Mouse (Mus musculus) heart, embryonic 10.5 days (tissue): Measurements from ENCODE around the gene Gm13691. TPM values are rescaled to one million over a fixed set of nuclear protein-coding genes. Genes with fewer than 3 reads are reported as not detected.
"Not testable (repeated sequence)": the region's sequence is repeated elsewhere in the genome, so short reads cannot be mapped to it uniquely, and the experiment has no call there.

Source experiments
- DNase-seq: peaks from one replicate; pipeline ENCODE4 v3.0.0-alpha.2; 2017; ENCODE audit warnings: low spot score
- H3K27ac ChIP-seq: fragments of 300-500 bp; sonication (generic); 2 replicates; pipeline ENCODE4 v1.5.1; 2016; ENCODE audit warnings: mild to moderate bottlenecking
- H3K27me3 ChIP-seq: fragments of 300-500 bp; sonication (generic); 2 replicates; pipeline ENCODE4 v1.6.1; 2016; ENCODE audit warnings: mild to moderate bottlenecking; ENCODE audit not compliant: poor library complexity, insufficient read depth, severe bottlenecking
- H3K36me3 ChIP-seq: fragments of 300-500 bp; sonication (generic); 2 replicates; pipeline ENCODE4 v1.6.1; 2016; ENCODE audit warnings: mild to moderate bottlenecking, moderate library complexity
- H3K4me1 ChIP-seq: fragments of 300-500 bp; sonication (generic); 2 replicates; pipeline ENCODE4 v1.6.1; 2016; ENCODE audit warnings: mild to moderate bottlenecking
- H3K4me3 ChIP-seq: fragments of 300-500 bp; sonication (generic); 2 replicates; pipeline ENCODE4 v1.5.1; 2016; ENCODE audit warnings: mild to moderate bottlenecking, moderate library complexity
- H3K9me3 ChIP-seq: fragments of 300-500 bp; sonication (generic); 2 replicates; pipeline ENCODE4 v1.6.1; 2016; ENCODE audit warnings: mild to moderate bottlenecking, moderate library complexity
- WGBS: fragments of 180-500 bp; shearing (Covaris S2); methylation state at CpG from one replicate; pipeline ENCODE4 v1.1.7; 2016; 5-methylcytosine and 5-hydroxymethylcytosine counted together
- polyA plus RNA-seq: library from polyadenylated mRNA; unstranded; fragments of >200 nt; fragmentation: Nextera tagmentation; extraction: Ambion mirVana; gene quantifications from 2 replicates; pipeline ENCODE4 v1.2.1, GENCODE M21; 2016

Gm13691 gene
- not detected in 2 replicates for polyA plus RNA-seq

DNA sequence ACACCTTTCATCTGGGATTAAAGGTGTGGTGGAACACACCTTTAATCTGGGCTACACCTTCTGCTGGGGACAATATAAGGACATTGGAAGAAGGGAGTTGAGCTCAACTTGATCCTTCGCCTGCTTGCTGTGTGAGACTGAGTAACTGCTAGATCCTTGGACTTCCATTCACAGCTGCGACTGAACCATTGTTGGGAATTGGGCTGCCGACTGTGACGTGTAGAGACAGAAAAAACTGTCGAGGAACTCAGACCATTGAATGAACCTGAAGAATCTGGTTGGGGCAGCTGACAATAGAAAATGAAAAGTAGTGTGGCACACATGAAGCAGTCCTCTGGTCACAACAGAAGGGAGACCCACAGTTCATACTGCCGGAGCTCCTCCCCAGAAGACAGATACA lies at the start of gene Gm13691:
Gene Gm13691, plus strand, starts transcription at position 301 of the 400 bp plus-strand sequence.
- H3K27me3 ChIP-seq, H3K4me1 ChIP-seq, H3K27ac ChIP-seq, H3K36me3 ChIP-seq, H3K4me3 ChIP-seq, H3K9me3 ChIP-seq, DNase-seq: not testable (repeated sequence)
- no CpG with 5 or more reads among the region's 6 CpGs for WGBS

DNA sequence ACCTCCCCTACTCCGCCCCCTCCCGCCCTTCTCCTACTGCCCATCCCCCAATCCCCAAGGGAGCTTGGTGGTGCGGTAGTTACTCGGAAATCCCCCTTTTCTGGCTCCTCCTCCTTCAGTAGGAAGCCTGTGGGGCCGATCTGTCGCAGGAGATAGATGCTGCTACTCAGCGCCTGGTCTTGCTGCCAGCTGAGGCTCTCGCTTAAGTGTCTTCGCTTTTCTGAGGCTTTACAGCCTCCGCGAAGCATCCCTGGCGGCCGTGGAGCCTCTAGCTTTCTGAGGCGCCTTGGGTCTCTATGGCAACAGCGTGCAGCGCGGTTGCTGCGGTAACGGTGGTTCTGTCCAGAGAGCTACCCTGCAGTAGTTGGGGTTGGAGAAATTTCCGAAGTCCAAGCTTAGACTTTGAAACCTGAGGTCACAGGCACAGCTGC lies 49.4 kb upstream of the Gm13691 start, which contains the start of gene Zswim2:
Gene Zswim2, minus strand, starts transcription at position 298 of the 431 bp plus-strand sequence.
- Histone ChIP-seq H3K27me3 (no peaks in the 10 kb centered on the region), H3K27ac (no peak within 1 kb of the TSS), H3K4me3 (peak within 1 kb of the TSS; percentile 52), H3K9me3 (no peaks in the 10 kb centered on the region), H3K36me3 (no peaks in the 10 kb centered on the region), H3K4me1 (peaks cover 4% of the 10 kb centered on the region)
- DNase-seq: peak; percentile 81
- 2% methylated on average over 20 of the region's 20 CpGs for WGBS

DNA sequence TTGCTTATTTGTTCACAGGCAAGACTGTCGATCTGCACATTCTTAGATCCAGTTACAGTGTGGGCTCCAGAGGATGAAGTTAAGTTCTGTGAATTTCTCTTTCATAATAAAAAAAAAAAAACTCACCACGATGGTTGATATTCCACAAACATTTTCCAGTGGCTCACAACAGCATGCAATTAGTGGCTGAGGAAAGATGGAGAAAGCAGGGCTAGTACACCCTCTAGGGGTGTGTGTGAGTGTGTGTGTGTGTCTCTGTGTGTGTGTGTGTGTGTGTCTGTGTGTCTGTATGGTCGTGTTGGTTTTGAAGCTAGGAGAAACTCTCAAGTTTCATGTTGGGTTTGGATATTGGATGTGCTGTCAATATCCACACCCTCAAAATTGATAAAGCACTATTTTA lies 49.0 kb upstream of the Gm13691 start:
- Histone ChIP-seq H3K4me3 (peak overlapping the region; percentile 52), H3K27me3 (no peaks in the 10 kb centered on the region)
- WGBS: 53% methylated on average over 3 of the region's 3 CpGs

DNA sequence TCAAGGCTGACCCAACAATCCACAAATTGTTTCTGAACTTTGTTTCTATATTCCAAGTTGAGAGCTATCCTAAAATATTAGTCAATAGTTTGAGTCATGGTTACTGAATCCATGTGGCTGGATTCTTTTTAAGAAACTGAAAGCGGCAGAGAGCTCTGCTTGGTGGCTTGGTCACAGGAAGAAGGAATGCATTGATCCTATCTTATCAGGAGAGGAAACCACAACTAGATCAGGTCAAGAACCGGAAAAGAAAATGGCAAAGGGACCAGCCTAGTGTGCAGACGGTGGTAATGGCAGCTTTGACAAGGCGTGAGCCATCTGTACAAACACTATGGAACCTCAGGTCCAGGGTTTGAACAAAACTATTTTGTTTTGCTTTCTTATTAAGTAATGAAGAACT lies 48.6 kb upstream of the Gm13691 start:
- 38% methylated on average over 4 of the region's 4 CpGs for WGBS
- DNase-seq: no peak
- Histone ChIP-seq H3K36me3 (no peaks in the 10 kb centered on the region), H3K4me1 (peaks cover 4% of the 10 kb centered on the region), H3K27ac (no peak overlapping the region), H3K9me3 (no peaks in the 10 kb centered on the region), H3K4me3 (no peak overlapping the region), H3K27me3 (no peaks in the 10 kb centered on the region)

More for the DNA sequence above, 49.0 kb upstream of the Gm13691 start:
- H3K36me3 ChIP-seq: no peaks in the 10 kb centered on the region
- H3K4me1 ChIP-seq: peaks cover 4% of the 10 kb centered on the region
- no peak overlapping the region for H3K27ac ChIP-seq
- H3K9me3 ChIP-seq: no peaks in the 10 kb centered on the region
- no peak for DNase-seq

DNA sequence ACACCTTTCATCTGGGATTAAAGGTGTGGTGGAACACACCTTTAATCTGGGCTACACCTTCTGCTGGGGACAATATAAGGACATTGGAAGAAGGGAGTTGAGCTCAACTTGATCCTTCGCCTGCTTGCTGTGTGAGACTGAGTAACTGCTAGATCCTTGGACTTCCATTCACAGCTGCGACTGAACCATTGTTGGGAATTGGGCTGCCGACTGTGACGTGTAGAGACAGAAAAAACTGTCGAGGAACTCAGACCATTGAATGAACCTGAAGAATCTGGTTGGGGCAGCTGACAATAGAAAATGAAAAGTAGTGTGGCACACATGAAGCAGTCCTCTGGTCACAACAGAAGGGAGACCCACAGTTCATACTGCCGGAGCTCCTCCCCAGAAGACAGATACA lies 35.0 kb upstream of the Gm13691 start, which contains the start of gene Gm13698:
Gene Gm13698, plus strand, starts transcription at position 301 of the 400 bp plus-strand sequence.
- H3K4me1 ChIP-seq, H3K36me3 ChIP-seq, DNase-seq, H3K4me3 ChIP-seq, H3K27ac ChIP-seq, H3K9me3 ChIP-seq, H3K27me3 ChIP-seq: not testable (repeated sequence)
- WGBS: no CpG with 5 or more reads among the region's 6 CpGs

DNA sequence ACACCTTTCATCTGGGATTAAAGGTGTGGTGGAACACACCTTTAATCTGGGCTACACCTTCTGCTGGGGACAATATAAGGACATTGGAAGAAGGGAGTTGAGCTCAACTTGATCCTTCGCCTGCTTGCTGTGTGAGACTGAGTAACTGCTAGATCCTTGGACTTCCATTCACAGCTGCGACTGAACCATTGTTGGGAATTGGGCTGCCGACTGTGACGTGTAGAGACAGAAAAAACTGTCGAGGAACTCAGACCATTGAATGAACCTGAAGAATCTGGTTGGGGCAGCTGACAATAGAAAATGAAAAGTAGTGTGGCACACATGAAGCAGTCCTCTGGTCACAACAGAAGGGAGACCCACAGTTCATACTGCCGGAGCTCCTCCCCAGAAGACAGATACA lies 29.1 kb upstream of the Gm13691 start, which contains the start of gene Gm13693:
Gene Gm13693, plus strand, starts transcription at position 301 of the 400 bp plus-strand sequence.
- H3K4me1 ChIP-seq, H3K36me3 ChIP-seq, H3K4me3 ChIP-seq, H3K9me3 ChIP-seq, DNase-seq, H3K27ac ChIP-seq, H3K27me3 ChIP-seq: not testable (repeated sequence)
- WGBS: no CpG with 5 or more reads among the region's 6 CpGs

DNA sequence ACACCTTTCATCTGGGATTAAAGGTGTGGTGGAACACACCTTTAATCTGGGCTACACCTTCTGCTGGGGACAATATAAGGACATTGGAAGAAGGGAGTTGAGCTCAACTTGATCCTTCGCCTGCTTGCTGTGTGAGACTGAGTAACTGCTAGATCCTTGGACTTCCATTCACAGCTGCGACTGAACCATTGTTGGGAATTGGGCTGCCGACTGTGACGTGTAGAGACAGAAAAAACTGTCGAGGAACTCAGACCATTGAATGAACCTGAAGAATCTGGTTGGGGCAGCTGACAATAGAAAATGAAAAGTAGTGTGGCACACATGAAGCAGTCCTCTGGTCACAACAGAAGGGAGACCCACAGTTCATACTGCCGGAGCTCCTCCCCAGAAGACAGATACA lies 23.3 kb upstream of the Gm13691 start, which contains the start of gene Gm13695:
Gene Gm13695, plus strand, starts transcription at position 301 of the 400 bp plus-strand sequence.
- H3K27me3 ChIP-seq, H3K4me3 ChIP-seq: not testable (repeated sequence)

DNA sequence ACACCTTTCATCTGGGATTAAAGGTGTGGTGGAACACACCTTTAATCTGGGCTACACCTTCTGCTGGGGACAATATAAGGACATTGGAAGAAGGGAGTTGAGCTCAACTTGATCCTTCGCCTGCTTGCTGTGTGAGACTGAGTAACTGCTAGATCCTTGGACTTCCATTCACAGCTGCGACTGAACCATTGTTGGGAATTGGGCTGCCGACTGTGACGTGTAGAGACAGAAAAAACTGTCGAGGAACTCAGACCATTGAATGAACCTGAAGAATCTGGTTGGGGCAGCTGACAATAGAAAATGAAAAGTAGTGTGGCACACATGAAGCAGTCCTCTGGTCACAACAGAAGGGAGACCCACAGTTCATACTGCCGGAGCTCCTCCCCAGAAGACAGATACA lies 17.5 kb upstream of the Gm13691 start, which contains the start of gene Gm13696:
Gene Gm13696, plus strand, starts transcription at position 301 of the 400 bp plus-strand sequence.
- not testable (repeated sequence) for H3K27me3 ChIP-seq, H3K36me3 ChIP-seq, DNase-seq, H3K4me1 ChIP-seq, H3K9me3 ChIP-seq, H3K27ac ChIP-seq, H3K4me3 ChIP-seq
- no CpG with 5 or more reads among the region's 6 CpGs for WGBS

More for the DNA sequence above, 23.3 kb upstream of the Gm13691 start, which contains the start of gene Gm13695:
- not testable (repeated sequence) for H3K4me1 ChIP-seq, H3K27ac ChIP-seq, DNase-seq, H3K36me3 ChIP-seq, H3K9me3 ChIP-seq
- no CpG with 5 or more reads among the region's 6 CpGs for WGBS

DNA sequence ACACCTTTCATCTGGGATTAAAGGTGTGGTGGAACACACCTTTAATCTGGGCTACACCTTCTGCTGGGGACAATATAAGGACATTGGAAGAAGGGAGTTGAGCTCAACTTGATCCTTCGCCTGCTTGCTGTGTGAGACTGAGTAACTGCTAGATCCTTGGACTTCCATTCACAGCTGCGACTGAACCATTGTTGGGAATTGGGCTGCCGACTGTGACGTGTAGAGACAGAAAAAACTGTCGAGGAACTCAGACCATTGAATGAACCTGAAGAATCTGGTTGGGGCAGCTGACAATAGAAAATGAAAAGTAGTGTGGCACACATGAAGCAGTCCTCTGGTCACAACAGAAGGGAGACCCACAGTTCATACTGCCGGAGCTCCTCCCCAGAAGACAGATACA lies 11.7 kb upstream of the Gm13691 start, which contains the start of gene Gm13694:
Gene Gm13694, plus strand, starts transcription at position 301 of the 400 bp plus-strand sequence.
- not testable (repeated sequence) for DNase-seq, H3K27me3 ChIP-seq, H3K4me1 ChIP-seq, H3K27ac ChIP-seq, H3K9me3 ChIP-seq, H3K4me3 ChIP-seq, H3K36me3 ChIP-seq
- WGBS: no CpG with 5 or more reads among the region's 6 CpGs

DNA sequence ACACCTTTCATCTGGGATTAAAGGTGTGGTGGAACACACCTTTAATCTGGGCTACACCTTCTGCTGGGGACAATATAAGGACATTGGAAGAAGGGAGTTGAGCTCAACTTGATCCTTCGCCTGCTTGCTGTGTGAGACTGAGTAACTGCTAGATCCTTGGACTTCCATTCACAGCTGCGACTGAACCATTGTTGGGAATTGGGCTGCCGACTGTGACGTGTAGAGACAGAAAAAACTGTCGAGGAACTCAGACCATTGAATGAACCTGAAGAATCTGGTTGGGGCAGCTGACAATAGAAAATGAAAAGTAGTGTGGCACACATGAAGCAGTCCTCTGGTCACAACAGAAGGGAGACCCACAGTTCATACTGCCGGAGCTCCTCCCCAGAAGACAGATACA lies 5.9 kb upstream of the Gm13691 start, which contains the start of gene Gm13697:
Gene Gm13697, plus strand, starts transcription at position 301 of the 400 bp plus-strand sequence.
- DNase-seq, H3K36me3 ChIP-seq, H3K27me3 ChIP-seq, H3K27ac ChIP-seq, H3K4me1 ChIP-seq, H3K4me3 ChIP-seq, H3K9me3 ChIP-seq: not testable (repeated sequence)
- WGBS: no CpG with 5 or more reads among the region's 6 CpGs

DNA sequence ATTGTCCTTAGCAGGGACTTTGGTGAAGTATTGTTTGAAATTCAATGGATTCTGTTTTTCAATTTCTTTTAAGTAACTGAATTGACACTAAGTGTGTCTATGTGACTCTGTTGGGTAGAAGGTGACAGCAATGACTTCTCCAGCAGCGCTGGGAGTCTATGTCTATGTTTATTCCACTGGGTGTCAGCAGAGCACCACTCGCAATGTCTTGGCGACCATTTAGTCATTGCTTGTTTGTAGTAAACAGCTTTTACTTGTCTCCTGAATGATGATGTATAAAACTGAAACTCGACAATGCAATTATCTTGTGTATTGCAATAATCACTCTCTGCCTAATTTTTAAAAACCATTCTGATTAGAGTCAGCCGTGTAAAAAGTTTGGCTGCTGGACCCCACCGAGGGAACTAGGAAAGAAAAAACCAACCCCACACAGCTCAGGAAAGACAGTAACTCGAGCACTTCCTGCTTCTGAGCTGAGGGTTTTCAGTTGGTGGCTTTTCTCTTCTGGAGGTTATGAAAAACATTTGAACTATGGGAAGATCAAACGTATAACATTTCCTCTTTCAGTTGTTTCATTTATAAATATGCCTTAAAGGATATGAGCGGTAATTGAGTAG lies 3.4 kb downstream of the Gm13691 start:
- H3K4me1 ChIP-seq, H3K36me3 ChIP-seq, H3K4me3 ChIP-seq, H3K27ac ChIP-seq, H3K9me3 ChIP-seq, H3K27me3 ChIP-seq, DNase-seq: not testable (repeated sequence)
- WGBS: 52% methylated on average over 8 of the region's 9 CpGs

DNA sequence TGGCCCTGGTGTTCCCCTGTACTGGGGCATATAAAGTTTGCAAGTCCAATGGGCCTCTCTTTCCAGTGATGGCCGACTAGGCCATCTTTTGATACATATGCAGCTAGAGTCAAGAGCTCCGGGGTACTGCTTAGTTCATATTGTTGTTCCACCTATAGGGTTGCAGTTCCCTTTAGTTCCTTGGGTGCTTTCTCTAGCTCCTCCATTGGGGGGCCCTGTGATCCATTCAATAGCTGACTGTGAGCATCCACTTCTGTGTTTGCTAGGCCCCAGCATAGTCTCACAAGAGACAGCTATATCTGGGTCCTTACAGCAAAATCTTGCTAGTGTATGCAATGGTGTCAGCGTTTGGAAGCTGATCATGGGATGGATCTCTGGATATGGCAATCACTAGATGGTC lies 4.2 kb downstream of the Gm13691 start:
- not testable (repeated sequence) for H3K27me3 ChIP-seq, H3K27ac ChIP-seq, DNase-seq, H3K4me1 ChIP-seq, H3K36me3 ChIP-seq, H3K9me3 ChIP-seq, H3K4me3 ChIP-seq
- whole genome bisulfite sequencing: 71% methylated on average over 1 of the region's 3 CpGs

DNA sequence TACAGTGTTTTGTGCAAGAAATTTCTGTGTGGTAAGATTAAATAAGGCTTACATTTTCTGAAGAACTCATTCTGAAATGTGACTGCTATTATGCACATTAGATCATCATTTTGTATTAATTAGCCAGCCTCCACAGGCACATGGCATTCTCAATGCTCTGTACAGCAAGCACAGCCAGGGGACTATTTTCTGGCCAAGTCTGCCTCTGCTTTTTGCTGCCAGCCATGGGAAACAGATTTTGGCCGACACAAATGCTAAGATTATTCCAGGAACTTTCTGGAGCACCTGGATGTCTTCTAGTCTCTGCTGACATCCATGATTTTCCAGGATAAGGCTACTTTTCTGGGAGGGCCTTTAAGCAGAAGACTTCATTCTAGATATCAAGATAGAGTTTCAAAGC lies 18.6 kb downstream of the Gm13691 start:
- Histone ChIP-seq H3K4me1 (no peaks in the 10 kb centered on the region), H3K27me3 (no peaks in the 10 kb centered on the region), H3K9me3 (no peaks in the 10 kb centered on the region), H3K27ac (no peak overlapping the region), H3K4me3 (no peak overlapping the region), H3K36me3 (no peaks in the 10 kb centered on the region)
- no peak for DNase-seq
- WGBS: 48% methylated on average over 1 of the region's 1 CpGs
